Mouse (Mus musculus) cerebellum, postnatal 4 days (tissue): ENCODE results near the gene Serpinf1.
"Not testable (repeated sequence)": the region's sequence is repeated elsewhere in the genome, so short reads cannot be mapped to it uniquely, and the experiment has no call there.

ENCODE experiments used
- DNase-seq, 2 experiments: peaks; one replicate each; pipeline ENCODE4 v3.0.0; 2022; ENCODE audit warnings: low spot score in 2 of 2, mixed read lengths in 1 of 2

Gene Serpinf1

DNA sequence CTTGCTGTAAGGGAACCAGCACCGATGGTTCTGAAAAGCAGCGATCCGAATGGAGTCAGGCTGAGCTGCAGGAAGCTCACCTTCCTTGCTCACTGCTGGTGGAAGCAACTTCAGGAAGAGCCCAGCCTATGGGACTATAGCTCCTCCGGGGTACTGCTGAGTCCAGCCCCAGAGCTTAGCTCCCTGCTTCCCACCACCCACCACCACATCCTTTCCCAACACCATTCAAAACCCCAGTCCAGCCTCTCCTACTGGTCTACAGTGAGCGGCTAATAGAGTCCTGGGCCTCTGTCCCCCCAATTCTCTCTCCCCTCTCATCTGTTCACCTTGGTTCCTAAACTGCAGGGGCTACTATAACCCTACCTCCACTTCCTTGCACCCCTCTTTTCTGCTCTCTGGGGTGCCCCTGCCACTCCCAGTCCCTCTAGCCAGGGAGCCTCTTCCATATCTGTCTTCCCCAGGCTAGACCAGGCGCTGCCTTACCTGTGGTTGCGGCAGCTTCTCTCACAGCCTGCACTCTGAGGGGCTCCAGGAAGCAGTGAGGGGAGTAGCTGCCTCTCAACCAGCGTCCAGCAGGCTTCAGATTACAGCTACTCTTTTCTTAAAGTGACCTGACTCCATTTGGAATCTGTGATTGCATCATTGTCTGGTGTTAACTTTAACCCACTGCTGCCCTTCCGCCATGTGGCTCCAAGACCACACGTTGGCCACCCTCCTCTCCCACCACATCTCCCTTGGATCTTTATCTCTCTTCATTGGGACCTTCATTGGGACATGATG is at the start of gene Serpinf1:
Serpinf1 (minus strand) TSS at position 689 of the 780 bp plus-strand sequence.
- DNase-seq: no peak

DNA sequence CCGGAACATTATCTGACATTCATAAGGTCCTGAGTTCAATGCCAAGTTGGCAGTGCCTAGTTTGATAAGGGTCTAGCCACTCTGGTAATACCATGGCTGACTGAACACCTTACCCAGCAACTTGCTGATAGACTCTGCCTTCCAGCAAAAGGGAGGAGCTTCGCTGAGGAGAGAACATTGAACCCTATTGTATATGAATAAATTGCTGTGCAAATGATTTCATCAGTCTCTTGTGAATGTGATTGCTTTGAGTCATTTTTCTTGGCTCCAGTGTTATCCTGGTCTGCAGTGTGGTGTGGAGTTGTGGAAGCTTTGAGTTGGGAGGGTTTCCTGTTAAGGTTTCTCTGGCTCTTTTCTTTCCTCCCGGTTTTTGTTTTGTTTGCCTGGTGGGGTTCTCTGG is 48.2 kb upstream of the Serpinf1 start:
- DNase-seq: no peak

DNA sequence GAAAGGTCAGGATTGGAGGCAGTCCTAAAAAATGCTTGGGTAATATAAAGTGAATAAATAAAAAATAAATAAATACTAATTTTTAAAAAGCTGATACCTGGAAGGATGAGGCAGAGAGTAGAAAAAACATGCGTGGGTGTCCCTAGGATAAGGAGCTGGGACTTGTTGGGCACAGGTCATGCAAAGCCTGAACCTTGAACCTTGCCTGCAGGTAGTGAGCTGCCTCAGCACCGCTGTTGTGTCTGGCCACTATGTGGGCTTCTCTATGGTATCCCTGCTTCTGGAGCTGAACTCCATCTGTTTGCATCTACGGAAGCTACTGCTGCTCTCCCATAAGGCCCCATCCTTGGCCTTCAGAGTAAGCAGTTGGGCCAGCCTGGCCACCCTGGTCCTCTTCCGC is 46.8 kb upstream of the Serpinf1 start:
- DNase-seq: no peak

DNA sequence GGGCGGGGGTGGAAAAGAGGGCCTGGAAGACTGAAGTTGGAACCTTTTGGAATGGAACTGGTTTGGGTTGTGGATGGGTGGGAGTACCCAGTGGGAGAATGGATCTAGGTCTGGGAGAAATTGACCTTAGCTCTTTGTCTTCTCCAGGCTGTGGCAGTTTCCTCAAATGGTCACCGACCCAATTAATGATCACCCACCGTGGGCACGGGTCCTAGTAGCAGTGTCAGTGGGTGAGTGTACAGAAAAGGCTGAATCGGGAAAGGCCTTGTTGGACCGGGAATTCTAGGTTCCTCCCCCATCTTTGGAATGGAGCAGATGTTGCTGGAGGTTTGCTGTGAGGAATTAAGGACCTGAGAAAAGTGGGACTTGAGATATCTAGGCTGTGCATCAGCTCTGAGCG is 45.9 kb upstream of the Serpinf1 start:
- no peak for DNase-seq

DNA sequence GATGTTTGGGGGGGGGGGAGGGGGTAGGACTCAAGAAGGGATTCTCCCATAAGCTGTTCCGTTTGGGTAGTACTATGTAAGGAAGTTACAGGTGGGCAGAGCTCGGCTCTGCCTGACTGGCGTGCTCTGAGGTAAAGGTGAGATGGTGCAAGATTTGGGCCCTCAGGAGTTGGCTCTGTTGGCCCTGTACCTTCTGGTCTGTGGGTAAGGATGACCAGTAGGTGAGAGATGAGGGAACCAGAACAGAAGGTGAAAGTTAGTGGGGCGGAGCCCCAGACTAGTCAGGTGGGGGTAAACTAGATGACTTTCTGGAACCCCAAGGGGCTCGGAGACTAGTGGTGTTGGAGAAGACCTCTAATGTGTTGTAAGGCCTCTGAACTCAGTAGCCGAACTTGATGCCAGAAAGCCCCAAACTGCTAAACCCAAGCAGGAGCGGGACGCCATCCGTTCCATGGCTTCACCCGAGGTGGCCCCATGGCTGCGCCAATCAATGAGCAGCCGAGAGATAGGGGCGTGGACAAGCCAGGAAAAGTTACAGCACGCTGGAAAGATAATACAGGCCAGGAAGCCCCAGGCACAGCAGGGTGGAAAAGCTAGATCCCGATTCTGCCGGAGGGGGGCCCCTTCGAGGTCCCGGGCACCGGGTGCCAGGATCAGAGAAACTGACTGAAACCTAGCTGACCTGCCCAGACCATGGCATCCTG is 45.2 kb upstream of the Serpinf1 start:
- no peak for DNase-seq

DNA sequence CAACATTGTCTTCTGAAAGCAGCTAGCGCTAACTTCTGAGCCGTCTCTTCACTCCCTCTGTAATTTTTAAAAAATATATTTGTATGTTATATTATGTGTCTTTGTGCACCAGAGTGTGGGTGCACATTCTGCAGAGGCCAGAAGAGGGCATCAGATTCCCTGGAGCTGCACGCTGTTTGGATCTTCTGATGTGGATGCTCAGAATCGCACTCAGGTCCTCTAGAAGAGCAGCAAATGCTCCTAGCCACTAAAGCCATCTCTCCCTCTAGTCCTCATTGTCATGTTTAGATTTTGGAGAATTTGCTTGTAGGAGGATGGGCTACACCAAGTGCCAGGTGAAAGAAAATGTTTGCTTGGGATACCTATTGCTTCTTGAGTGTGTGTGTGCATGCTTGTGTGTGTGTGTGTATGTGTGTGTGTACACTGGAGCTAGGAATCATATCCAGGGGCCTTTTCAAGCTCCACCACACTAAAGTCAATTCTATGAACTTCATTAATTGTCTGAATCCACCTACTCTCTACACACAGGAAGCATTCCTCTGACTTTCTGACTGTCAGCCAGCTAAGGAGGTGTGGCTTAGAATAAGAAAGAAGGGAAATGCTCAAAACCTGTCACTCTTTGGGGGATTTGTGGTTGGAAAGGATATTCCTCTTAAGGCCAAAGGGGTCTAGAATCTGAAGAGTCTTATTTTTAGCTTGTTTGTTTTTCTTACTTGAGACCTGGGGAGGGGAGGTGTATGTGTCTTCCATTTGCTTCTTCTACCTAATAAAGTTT is 44.4 kb upstream of the Serpinf1 start:
- DNase-seq: no peak

DNA sequence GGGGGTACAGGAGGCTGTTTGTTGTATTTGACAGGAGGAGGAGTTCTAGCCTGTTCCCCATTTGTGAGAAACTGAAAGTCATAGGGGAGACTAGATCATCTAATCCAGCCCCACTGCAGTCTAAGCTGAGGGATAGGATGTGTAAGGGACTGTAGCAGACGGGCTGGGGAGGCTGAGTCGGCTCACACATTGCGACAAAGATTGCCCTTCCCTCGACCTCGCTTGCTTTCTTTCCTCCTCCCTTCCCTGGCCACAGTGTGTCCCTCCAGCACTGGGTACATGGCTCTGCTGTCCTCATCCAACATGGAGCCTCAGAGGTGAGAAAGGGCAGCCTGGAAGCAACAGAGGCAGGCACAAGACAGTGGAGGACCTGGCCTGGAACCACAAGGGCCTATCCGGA is 42.5 kb upstream of the Serpinf1 start:
- no peak for DNase-seq

DNA sequence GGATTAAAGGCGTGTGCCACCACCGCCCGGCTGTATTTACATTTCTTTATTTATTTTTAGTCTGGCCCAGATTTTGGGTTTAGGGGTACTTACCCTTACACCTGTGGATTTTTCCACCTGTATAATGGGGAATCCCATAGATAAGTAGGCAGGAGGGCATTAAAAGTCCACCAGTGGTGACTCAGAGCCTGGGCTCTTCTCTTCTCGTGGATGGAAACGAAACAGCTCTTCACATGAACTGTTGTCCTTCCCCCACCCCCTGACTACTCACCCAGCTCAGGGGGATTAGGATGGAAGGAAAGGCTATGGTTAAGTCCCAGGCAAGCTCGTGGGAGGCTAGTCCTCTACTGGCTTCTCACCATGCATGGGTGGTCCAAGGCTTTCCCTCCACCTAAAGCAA is 41.9 kb upstream of the Serpinf1 start:
- no peak for DNase-seq

DNA sequence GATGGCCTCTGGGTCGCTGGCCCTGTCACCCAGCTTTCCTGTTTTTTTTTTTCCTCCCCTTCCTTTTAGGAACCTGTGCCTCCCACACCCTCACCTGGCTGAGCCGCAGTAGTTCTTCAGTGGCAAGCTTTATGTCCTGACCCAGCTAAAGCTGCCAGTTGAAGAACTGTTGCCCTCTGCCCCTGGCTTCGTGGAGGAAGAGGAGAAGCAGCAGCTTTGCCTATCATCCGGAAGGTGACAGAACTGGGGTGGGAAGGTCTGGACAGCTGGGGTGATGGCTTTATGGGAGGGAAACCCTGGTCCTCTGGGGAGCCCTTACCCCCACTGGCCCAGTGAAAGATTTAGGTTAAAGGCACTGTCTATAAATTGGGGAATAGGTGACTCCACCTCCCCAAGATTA is 41.1 kb upstream of the Serpinf1 start:
- no peak for DNase-seq

DNA sequence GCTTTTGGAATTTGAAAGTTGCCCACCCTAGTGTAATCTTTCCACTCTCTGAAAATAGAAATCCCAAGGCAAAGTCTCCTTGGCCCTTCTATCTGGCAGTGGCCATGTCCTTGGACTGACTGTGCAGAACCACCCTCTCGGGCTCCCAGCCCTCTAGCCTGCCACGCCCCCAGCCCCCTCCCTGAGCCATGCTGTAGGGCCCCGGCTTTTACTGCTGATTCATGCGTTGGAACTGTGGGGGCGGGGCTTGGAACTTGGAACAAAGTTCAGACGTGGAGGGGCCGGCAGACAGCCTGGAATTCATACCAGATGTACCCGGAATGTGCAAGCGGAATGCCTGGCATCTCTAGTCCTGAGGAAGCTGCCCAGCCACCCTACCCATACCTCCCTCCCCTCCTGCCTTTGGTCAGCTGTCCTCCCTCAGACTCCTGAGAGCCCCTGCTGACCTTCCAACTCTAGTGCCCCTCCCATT is 40.4 kb upstream of the Serpinf1 start:
- DNase-seq: peak in 1 of 2 experiments; percentile 30

DNA sequence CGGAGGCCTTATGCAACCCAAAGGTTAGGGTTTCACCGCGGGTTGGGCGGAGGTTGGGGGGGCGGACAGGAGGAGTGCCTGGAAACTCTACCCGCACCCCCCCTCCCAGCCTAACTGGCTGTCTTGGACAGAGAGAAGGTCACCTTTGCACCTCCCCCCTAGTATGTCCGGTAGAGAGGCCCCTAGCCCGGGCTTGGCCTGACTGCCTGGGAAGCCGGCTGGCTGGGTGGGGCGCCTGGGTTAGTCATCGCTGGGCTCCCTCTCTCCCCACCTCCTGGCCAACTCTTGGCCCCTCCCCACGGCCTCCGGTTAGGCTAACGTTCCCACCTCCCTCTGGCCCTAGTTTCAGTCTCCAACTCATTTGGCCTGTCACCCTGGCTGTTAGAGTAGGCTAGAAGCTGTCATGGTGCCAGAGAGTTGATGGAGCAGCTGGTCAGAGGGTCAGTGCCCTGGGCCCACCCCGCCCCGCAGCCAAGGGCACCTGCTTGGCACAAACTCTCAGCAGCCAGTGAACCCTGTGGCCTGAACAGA is 39.8 kb upstream of the Serpinf1 start:
- peak in 1 of 2 experiments; percentile 23 for DNase-seq

DNA sequence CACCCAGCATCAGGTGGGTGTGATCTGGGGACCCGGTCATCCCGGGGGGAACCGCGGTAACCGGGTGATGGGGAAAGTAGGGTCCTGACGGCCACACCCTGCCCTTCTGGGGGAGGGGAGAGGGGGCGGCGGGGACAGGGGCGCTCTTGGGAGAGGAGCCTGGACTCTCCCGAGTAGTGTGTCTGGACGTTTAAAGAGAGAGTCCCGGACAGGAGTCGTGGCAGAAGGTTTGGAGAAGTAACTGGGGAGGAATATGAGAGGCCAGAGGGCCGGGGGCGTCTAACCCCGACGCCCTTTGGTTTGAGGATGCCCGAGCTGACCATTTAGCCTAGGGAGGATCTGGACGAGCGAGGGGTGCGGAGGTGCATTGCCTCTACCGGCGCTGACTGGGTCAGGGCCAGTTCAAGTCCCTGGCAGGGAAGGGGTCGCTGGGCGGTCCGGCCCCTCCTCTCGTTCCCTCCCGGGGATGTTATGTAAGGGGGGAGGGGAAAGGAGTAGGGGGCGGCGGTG is 39.3 kb upstream of the Serpinf1 start:
- no peak for DNase-seq

DNA sequence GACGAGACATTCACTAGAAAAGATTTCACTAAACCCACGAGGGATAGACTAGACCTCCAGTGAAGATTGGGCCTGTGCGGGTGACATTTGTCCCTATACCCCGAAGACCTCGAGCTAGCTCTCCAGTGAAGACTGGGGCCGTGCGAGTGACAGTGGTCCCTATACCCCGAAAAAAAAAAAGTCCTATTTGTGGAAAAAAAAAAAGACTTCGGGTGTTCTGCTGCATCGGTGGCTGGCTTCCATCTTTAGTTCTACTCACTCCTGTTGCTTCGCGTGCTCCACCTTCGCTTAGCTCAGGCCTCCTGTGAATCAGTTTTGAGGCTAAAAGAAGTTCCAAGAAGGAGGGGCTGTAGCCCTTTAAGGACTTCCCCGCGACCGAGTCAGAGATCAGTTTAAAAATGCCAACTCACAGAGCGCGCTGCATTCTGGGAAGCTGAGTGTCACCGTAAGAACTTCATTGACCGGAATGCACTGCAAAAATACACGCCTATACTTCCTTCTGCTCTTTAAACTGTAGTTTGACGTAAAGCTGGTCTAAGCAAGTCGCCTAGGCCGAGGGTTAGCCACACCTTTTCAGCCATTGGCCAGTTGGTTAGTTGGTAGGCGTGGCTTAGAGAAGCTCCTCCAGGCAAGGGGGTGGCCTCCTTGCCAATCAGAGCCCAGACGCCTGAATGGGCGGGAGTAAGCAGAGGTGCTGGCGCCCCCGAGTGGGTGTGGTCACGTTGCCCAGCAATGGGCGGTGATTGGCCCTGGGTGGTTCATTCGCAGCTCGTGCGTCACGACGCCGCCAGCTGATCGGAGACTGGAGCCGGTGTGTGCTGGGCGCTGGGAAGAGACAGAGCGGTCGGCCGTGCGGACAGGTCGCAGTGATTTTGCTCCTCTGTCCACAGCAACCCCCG is 38.6 kb upstream of the Serpinf1 start, which contains the start of gene Tlcd2:
Tlcd2 (plus strand) TSS at position 872 of the 899 bp plus-strand sequence.
- DNase-seq: peak; percentile 94 to 98

DNA sequence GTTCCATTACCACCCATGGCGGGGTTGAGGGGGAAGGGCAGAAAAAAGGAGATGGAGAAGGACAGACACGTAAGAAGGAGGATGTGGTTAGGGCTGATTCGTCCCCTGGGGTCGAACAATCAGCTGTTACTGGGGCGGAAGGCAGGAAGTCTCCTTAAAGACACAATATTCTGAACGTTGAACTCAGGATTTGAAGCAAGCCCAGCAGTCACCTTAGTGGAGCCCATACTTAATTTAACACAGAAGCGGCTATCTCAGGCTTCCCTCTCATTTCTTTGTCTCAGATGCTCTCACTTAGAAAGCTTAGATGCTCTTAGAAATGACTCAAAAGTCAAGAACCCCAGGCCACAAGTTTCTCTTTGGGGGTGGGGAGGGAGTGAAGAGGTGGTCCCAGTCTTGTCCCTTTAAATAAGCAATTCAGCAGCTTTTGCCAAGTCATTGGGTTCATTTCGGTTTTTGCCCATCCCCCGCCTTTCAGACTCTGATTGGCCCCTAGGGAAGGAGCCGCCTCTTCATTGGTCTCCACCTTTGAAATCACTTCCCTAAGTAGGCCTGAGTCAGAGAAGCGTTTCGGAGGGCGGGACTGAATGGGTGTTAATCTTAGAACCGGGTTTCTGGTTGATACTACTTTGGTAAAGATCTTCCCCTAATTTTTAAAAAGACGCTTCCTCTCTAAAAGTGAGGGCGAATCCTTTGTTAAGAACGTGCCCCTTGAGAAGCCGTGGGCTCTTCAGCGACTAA is 37.8 kb upstream of the Serpinf1 start:
- peak; percentile 50 to 72 for DNase-seq

DNA sequence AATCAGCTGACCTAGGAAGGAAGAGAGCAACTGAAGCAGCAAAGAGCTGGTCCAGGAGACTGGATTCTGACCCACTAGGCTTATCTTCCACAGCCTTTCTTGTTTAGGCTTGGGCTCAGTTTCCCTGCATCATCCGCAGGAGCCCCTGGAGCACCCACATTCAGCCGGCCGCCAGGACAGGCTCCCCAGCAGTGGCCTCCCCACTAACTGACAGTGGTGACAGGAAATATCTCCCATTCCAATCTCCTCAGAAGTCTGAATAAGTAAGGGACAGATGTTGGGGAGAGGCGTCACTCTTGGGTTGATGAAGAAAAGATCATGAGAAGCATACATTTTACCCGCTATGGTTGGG is 37.2 kb upstream of the Serpinf1 start:
- no peak for DNase-seq

DNA sequence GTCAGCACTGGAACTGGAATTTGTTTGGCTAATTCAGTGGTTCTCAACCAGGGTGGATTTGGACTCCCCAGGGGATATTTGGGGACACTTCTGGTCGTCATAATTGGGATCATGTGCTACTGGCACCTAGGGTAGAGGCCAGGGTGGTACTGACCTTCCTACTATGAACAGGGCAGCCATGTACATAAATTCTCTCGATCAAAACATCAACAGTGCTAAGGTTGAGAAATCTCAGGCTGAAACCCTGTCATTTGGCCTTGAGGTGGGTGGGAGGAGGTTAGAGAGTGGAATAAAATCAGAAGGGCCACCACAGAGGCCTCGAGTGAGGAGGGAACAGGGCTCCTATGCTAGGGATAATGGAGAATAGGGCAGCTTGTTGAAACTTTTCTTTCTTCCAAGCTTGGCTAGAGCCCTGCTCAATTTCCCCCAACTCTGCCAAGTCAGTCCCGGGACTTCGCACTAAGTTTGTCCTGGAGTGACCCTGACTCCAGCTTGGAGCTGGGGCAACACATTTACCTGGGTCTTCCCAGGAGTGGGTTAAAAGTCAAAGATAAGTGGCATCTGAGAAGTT is 36.7 kb upstream of the Serpinf1 start:
- DNase-seq: no peak

DNA sequence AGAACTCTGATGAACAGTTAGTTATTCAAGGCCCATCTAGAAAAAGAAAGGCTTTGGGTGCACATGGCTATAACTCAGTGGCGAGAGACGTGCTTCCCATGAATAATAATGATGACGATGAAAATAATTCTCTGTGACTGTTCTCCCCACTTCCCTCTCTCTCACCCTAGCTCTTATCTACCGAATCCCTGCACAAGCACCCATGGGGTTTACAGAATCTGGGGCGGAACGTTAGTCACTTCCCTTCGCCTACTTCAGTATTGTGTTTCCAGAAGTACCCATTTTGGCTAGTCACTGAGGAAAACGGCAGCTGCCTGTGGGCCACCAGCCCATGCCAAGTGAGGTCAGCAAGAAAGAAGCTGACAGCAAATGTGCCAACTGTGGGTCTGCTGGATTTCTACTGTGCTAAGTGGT is 36.1 kb upstream of the Serpinf1 start:
- DNase-seq: no peak

DNA sequence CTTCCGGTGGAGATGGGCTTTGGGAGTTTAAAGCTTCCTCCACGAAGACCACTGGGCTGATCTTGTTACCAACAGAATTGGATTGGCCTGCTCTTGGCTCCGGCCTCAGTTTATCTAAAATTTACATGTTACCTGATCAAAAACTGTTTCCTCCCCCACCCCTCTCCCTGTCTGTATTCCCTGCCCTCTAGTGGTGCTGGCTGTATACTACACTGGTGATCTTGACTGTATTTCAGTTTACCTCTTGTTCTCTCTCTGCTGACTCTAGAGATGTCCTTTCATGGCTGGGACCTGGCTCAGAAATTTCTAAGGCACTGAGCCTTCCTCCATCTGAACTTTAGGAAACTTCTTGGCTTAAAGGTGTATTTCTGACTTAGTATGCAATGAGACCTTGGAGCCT is 35.7 kb upstream of the Serpinf1 start:
- DNase-seq: no peak

DNA sequence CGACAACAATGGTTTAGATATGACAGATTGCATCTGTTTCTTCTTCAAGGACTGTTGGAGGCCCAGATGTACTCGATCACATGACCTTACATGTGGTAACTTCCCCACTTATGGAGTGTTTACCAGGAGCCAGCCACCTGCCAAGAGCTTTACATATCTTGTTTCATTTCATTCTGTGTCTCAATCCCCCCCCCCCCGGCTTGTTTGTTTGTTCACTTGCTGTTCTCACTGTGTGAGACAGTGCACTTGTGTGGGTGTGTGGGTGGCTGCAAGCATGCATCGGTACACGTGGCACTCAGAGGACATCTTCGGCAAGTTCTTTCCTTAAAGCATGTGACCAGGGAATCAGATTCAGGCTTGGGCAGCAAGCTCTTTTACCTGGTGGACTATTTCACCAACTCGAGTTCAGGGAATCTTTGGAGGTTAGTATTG is 34.0 kb upstream of the Serpinf1 start:
- DNase-seq: no peak

DNA sequence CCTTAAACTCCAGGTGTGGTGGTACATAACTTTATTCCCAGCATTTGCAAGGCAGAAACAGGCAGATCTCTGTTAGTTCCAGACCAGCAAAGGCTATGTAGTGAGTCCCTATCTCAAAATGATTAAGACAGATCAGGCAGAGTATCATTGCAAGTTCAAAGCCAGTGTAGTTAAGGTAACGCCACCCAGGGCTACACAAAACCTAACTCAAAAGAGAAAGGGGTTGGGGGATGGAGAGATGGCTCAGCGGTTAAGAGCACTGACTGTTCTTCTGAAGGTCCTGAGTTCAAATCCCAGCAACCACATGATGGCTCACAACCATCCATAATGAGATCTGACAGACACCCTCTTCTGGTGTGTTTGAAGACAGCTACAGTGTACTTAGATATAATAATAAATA is 33.5 kb upstream of the Serpinf1 start:
- DNase-seq: not testable (repeated sequence)
